Mouse (Mus musculus): Measurements from ENCODE around the gene Rab44. TPM values are rescaled to one million over a fixed set of nuclear protein-coding genes. Genes with fewer than 3 reads are reported as not detected.

Gene Rab44
- total RNA-seq, 1 experiment from 2014 or later, result 114 TPM

DNA sequence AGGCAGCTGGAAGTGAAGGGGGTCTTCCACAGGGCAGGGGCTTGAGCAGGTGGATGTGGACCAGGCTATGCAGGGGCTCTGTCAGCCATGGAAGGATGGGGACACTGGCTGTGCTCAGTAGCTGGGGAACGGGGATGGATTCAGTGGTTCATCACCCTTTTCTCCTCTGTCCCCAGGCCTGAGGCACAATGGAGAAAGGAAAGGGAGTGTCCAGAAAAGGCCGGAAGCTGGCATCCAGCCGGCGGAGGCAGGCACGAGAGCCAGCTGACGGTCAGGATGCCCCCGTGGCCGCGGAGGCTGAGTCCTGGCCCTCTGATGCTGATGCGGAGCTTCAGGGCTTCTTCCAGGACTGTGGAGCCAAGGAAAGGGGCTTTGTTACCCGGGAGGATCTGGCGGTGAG is 6.7 kb downstream of the Rab44 start:
- ATAC-seq (ENCODE audit: extremely low read depth, insufficient number of reproducible peaks, low FRiP score, poor library complexity, severe bottlenecking), result no peak

DNA sequence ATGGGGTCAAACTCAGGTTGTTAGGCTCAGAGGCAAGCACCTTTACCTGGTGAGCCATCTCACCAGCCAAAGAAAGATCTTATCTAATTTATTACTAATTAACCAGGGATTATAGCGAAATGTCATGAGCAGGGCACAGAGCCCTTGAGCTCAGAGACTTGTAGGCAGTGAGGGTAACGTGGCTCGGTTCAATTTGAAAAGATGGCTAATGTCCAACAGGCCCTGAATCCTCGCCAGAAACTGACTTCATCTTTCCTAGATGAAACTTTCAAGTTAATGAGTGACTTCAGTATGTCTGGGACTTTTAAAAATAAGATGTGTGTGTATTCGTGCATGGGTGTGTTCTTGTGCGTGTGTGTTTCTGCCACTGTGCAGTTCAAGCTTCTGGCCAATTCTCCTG is 8.9 kb downstream of the Rab44 start:
- no peak for ATAC-seq (ENCODE audit: extremely low read depth, insufficient number of reproducible peaks, low FRiP score, poor library complexity, severe bottlenecking)

DNA sequence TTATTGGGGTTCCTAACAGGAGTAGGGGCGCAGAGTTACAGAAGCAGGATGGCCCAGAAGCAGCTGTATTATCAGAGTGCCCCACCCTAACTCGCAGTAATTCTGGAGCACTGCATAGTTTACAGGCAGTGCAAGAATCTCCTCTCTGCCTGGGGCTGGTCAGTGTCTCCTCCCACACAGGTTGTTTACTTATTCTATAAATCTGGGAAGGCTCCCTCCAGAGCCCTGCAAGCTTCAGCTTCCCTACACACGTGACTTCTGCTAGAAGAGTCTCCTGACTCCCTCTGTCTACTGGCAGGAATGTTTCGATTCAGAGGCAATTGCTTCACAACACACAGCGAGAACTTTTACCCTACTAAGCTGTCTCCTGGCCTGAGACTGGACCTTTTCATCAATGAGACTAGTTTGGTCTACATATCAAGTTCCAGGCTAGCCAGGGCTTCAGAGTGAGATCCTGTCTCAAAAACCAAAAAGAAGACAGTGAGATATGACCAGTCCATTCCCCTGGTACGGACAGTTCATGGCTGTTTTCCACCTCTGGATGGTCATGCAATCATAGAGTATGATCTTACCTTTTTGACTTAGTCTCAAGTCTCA is 9.7 kb downstream of the Rab44 start:
- no peak for ATAC-seq (ENCODE audit: extremely low read depth, insufficient number of reproducible peaks, low FRiP score, poor library complexity, severe bottlenecking)

DNA sequence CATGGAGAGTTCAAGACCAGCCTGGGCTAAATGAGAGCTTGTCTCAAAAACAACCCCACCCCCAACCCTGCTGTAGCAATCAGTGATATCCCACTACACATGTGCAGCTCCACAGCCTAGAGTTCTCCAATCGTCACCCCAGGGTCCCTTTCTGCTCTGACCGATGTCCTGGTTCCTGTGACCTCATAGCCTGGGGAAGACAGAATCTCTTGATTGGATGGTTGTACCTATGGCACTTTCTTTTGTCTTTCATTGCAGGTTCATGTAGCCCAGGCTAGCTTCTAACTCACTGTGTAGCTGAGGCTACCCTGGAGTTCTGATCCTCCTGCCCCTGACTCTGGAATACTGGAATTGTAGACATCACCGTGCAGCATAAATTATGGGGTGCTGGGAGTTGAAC is 12.6 kb downstream of the Rab44 start:
- no peak for ATAC-seq (ENCODE audit: extremely low read depth, insufficient number of reproducible peaks, low FRiP score, poor library complexity, severe bottlenecking)

DNA sequence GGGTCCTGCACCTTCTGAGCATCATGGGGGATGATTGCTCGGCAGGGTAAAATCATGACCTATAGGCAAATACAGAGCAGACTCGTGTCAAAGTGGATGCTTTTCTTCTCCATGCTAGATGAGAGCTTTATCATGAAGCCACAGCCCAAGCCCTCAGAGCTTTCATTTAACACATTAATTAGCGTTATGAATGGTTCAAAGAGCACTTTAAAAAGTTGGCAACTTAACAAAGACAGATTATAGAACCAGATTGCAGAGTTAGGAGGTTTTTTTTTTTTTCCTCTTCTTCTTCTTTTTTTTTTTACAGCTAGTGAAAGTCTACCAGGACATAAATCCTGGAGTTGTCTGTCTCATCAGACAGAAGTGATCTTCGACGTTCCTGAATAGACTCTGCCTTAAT is 15.4 kb downstream of the Rab44 start:
- ATAC-seq (ENCODE audit: extremely low read depth, insufficient number of reproducible peaks, low FRiP score, poor library complexity, severe bottlenecking), result no peak

DNA sequence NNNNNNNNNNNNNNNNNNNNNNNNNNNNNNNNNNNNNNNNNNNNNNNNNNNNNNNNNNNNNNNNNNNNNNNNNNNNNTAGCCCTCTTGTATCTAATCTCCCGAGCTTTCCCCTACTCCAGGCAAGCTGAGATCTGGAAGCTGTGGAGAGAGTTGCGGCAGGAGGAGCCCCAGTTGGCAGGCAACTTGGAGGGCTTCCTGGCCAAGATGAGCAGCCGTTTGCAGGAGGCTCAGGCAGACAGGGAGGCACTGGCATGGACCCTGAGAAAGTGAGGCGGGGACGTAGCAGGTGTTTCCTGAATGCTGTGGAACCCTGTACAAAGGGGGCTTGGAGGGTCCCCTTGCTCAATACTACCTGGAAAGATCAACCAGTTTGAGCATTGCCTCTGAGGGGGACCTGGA is 21.1 kb downstream of the Rab44 start:
- ATAC-seq (ENCODE audit: extremely low read depth, insufficient number of reproducible peaks, low FRiP score, poor library complexity, severe bottlenecking), result no peak

DNA sequence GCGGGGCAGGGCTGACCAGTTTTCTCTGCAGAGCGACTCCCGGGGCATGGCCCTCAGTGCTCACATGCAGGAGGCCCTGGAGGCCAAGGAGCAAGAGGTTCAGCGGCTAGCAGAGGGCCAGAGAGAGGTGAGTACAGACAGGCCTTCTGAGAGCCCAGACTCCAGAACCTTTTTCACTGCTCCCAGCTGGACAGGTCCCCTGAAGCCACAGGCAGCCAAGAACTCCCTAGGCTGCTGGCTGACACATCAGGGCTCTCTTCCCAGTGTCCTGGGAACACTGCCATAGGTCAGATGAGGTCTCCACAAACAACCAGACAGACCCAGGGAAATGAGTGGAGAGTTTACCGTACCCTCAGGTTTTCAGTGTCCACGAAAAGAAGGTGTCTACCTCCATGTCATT is 22.3 kb downstream of the Rab44 start:
- no peak for ATAC-seq (ENCODE audit: extremely low read depth, insufficient number of reproducible peaks, low FRiP score, poor library complexity, severe bottlenecking)

DNA sequence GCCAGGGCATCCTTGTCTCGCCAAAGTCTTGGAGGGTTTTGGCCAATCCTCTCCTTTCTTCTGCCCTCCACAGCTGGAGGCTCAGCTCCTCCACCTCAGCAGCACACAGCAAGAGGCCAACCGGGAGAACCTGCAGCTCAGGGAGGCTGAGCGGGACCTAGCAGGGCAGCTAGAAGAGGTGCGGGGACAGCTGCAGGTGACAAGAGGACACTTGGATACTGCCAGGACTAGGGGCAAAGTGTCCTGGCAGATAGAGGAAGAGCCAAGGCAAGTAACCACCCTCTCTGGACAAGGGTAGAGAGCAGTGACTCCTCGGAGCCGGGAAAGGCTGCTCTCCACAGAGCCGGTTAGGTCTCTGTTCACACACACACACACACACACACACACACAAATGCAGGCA is 24.0 kb downstream of the Rab44 start:
- ATAC-seq (ENCODE audit: extremely low read depth, insufficient number of reproducible peaks, low FRiP score, poor library complexity, severe bottlenecking), result no peak

DNA sequence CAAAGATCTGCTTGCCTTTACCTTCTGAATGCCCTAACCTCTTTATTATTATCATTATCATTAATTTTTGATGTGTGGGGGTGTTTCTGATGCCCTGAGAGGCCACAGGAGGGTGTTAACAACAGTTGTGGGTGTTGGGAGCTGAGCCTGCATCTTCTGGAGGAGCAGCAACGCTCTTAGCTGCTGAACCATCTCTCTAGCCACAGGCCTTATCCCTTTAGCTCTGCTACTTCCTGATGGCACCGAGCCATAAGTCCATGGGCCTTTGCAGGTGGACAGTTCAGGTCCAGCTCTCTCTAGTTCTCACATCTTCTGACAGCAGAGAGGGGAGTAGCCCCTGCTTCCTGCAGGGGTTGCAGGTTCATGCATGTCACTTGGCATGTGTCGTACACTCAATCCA is 27.6 kb downstream of the Rab44 start:
- no peak for ATAC-seq (ENCODE audit: extremely low read depth, insufficient number of reproducible peaks, low FRiP score, poor library complexity, severe bottlenecking)

DNA sequence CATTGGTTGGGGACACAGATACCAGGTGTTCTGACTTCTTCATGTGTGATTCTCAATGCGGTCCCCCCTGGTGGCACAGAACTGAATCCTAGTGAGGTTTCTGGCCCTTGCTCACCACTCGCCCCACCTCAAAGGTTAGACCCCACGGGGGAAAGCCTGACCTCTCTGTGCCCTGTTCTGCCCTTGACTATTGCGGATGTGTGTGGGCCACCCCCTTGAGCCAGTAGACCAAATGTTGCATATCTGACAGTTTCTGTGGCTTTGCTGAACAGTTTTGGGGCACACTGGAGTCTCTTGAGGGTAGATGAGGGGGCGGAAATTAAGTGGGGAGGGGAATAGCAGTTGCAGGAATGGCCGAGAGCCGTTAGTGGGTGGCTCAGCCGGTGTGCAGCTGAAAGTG is 29.3 kb downstream of the Rab44 start:
- ATAC-seq (ENCODE audit: extremely low read depth, insufficient number of reproducible peaks, low FRiP score, poor library complexity, severe bottlenecking), result peak; percentile 31; the same call in 1 of the 2 replicates

DNA sequence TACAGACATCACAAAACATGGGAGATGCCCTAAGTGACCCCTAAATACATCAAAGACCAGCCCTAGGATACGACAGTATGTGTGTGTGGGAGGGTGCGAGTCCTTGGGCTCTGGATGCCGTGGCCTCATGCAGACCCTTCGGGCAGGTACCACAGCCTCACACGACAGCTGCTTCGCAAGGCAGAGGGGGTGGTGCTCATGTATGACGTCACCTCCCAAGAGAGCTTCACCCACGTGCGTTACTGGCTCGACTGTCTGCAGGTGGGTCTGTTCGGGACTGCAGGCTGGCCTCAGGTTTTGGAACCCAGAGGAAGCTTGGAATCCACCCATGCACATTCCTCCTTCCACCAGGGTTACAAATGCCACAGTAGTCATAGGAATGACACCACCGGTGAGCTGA is 31.2 kb downstream of the Rab44 start:
- ATAC-seq (ENCODE audit: extremely low read depth, insufficient number of reproducible peaks, low FRiP score, poor library complexity, severe bottlenecking), result peak; percentile 47; the same call in 1 of the 2 replicates

DNA sequence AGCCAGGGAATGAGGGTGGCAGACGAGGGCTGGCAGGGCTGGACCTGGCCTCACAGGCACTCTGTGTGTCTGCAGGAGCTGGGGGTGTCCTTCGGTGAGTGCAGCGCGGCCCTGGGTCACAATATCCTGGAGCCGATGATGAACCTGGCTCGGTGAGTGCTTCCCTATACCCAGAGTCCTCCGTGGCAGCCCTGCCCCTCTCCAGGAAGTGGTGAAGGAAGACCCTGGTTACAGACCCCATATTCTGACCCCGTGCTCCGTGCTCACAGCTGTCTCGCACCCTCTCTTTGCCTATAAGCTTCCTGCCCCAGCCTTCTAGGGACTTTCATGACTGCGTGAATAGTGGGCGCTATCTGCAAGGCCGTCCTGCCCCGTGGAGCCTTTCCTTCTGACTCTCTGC is 33.3 kb downstream of the Rab44 start:
- ATAC-seq (ENCODE audit: extremely low read depth, insufficient number of reproducible peaks, low FRiP score, poor library complexity, severe bottlenecking), result no peak

DNA sequence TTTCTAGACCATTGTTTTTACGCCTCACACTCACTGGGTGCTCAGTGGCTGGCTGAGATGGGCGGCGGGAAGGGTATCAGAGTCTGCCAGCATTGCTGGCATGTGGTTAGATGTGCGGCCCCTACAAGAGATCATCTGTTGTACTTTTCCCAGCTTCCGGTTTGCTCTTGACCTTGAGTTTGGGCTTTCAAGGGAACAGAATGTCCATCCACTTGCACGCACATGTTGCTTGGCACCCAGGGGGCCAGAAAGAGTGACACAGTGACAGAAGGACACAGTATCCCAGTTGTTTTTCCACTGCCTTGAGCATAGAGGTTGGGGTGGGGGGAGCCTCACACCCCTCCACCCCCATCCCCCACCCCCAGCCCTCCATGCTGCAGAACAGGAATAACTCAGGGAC is 33.8 kb downstream of the Rab44 start:
- no peak for ATAC-seq (ENCODE audit: extremely low read depth, insufficient number of reproducible peaks, low FRiP score, poor library complexity, severe bottlenecking)

DNA sequence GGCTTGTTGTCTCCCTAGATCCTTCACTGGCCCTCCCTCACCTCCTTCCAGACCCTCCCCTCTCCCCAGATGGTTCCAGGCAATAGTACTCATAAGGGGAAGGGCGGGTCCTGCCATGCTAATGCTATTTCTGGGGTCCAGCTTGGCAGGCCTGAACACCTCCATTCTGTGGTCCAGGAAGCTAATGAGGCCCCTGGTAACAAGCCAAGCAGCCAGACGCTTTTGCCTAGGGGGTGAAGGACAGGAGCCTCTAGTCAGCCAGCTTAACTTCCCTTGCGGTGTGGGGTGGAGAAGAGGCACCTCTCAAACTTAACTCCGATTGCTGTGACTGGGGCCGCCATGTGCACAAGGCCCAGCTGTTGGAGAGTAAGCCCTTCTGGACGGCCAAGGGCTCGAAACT is 35.8 kb downstream of the Rab44 start:
- ATAC-seq (ENCODE audit: extremely low read depth, insufficient number of reproducible peaks, low FRiP score, poor library complexity, severe bottlenecking), result no peak

DNA sequence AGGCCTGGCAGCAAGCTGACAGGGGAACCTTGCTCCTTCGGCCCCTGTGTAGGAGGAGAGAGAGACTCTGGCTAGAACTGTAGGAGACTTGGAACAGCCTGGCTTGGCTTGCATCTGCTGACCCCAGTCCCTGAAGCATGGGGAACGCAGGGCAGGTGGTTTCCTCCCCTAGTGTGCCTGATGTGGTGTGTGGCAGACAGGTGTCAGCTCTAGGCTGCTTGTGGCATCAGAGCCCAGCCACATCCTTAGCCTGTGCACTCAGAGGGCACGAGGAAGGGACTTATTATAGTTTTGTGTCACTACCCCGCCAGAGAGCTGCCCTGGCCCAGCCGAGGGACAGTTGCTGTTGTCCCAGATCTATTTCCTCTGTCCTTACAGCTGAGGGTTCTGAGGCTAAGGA is 38.6 kb downstream of the Rab44 start:
- peak; percentile 21; the same call in 1 of the 2 replicates for ATAC-seq (ENCODE audit: extremely low read depth, insufficient number of reproducible peaks, low FRiP score, poor library complexity, severe bottlenecking)

DNA sequence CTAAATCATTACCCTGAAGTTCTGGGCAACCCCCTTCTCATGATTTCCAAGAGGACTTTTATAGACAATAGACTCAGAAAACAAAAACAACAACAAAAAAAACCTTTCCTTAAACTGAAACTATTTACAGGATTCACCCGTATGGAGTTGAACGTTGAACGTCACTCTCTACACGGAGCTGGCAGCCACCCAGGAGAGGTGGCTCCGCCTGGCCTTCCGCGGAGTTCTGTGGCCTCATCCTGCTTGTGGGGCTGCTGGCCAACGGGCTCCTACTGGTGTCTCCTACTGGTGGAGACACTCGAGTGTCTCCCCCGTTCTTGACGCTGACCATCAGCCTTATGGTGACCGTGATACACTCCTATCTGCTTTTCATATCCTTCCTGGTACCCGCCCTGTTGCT is 40.3 kb downstream of the Rab44 start:
- ATAC-seq (ENCODE audit: extremely low read depth, insufficient number of reproducible peaks, low FRiP score, poor library complexity, severe bottlenecking), result no peak

DNA sequence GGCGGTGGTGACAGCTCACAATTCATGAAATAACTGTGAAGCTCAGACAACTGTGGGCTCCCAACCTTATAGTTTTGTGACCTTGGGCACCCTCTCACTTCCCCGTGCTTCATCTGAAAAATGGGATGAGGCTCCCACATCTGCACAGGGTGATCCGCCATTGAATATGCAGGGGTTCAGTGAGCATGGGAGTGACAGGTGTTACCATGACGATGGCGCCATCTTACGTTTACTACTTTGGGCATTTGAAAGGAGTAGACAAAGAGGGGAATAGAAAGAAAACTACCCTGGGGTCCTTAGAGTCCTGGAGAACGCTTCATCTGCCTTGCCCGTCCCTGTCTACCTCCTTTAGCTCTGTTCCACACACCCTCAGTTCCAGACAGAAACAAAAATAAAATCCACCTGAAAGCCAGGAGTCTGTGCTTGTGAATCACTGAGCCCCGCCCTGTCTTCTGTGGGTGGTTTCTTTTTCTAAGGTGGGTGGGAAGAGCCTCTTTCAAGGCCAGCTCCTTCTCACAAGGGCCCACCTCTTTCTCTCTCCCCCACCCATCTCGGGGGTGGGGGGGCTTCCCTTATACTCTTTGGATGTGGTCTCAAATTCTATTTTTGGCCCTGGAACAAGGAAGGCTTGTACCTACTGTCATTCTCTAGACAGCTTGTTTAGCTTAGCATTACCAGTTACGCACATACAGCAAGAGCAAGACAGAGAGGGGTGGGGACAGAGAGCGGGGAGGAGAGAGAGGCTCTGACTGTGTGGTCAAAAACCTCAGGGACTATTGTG is 41.6 kb downstream of the Rab44 start:
- ATAC-seq (ENCODE audit: extremely low read depth, insufficient number of reproducible peaks, low FRiP score, poor library complexity, severe bottlenecking), result no peak

DNA sequence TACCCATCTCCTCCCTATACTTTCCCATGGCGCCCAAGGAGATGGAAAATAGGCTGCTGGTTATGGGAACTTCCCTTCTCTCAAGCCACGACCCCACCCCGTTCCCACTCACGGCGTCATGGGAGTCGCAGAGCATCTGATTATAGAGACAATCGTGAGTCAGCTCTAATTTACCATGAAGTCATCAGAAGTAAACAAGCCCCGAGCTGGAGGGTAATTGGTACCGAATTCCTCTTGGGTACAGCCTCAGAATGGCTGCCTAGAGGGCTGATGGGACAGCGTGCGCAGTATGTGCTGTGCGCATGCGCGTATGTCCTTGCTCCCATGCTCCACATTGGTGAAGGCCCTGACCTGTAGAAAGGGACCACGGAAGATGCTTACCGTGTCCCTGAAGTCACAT is 42.5 kb downstream of the Rab44 start:
- ATAC-seq (ENCODE audit: extremely low read depth, insufficient number of reproducible peaks, low FRiP score, poor library complexity, severe bottlenecking), result no peak

DNA sequence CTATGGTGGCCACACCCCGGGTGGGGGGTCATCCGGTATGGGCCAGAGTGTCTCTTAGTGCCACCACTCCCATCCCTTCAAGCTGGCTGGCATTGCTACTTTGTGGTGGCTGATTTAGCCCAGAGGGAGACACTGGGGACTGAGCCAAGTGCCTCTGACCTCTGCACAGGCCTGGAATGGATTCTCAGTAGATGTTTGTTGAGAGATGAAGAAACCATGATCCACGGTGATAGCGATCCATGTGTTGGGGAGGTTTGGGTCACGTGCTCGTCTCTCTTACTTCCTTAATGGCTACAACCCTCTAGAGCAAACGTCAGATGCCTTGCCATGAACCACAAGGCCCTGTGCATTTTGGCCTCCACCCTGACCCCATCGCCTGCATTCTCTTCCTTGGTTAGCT is 42.9 kb downstream of the Rab44 start:
- ATAC-seq (ENCODE audit: extremely low read depth, insufficient number of reproducible peaks, low FRiP score, poor library complexity, severe bottlenecking), result no peak

DNA sequence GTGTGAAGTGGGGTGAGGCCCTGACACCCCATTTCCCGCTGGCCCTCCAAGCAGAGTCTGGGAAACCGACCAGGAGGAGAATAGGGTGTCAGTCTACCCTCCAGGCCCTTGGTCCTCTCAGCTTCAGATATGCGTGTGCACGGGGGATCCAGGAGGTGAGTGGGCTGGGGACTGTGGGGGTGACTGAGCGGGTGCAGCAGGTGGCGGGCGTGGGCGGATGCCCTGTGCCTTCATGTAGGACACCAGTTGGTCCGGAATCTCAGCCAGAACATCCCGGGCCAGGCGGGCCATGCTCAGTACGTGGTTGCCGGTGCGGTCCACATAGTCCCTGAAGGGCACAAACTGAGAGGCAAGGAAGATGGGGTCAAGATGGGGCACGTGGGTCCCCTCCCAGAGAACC is 45.0 kb downstream of the Rab44 start:
- no peak for ATAC-seq (ENCODE audit: extremely low read depth, insufficient number of reproducible peaks, low FRiP score, poor library complexity, severe bottlenecking)

DNA sequence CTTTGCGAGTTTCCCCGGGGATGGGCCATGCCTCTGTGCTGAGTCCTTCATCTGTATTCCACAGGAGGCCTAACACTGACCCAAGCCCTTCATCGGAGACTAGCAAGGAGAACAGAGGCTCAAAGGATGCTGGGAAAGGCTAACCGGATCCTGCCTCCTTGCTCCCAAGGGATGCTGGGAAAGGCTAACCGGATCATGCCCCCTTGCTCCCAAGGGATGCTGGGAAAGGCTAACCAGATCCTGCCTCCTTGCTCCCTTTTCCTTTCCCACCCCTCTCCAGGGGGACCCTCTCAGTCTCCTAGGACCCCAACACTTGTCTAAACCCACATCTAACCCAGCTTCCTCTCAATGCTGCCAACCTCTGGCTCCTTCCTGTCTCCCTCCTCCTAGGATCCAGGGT is 45.4 kb downstream of the Rab44 start:
- ATAC-seq (ENCODE audit: extremely low read depth, insufficient number of reproducible peaks, low FRiP score, poor library complexity, severe bottlenecking), result no peak

Data from neutrophil, adult 5-6 weeks (primary cell).